Mouse (Mus musculus) lung, postnatal 36 days (tissue): Measurements from ENCODE around the gene Fus.
"Not testable (repeated sequence)": the region's sequence is repeated elsewhere in the genome, so short reads cannot be mapped to it uniquely, and the experiment has no call there.

Experiments
- DNase-seq: peaks from one replicate; pipeline ENCODE4 v3.0.0; 2022; ENCODE audit warnings: mixed read lengths

The Fus gene

GRCm38 (mm10) chr7:127967004-127967921, at the start of gene Fus:
Gene Fus, plus strand, starts transcription at chr7:127967457.
- peak; percentile 95 for DNase-seq

GRCm38 (mm10) chr7:127918203-127918602, 49.1 kb upstream of the Fus start:
- DNase-seq: peak; percentile 86

GRCm38 (mm10) chr7:127919290-127919689, 48.0 kb upstream of the Fus start:
- DNase-seq: peak; percentile 55

- peak; percentile 76 for DNase-seq
These were observed 45.7 kb upstream of the Fus start for GRCm38 (mm10) chr7:127921516-127921915.

- DNase-seq: peak; percentile 39
These were observed 44.6 kb upstream of the Fus start for GRCm38 (mm10) chr7:127922451-127923275.

- no peak for DNase-seq
These were observed 43.5 kb upstream of the Fus start for GRCm38 (mm10) chr7:127923714-127924113.

- DNase-seq: peak; percentile 87
These were observed 42.0 kb upstream of the Fus start for GRCm38 (mm10) chr7:127925252-127925651.

- no peak for DNase-seq
These were observed 41.2 kb upstream of the Fus start for GRCm38 (mm10) chr7:127926066-127926465.

- no peak for DNase-seq
These were observed 40.4 kb upstream of the Fus start for GRCm38 (mm10) chr7:127926846-127927245.

- DNase-seq: no peak
These were observed 39.5 kb upstream of the Fus start for GRCm38 (mm10) chr7:127927726-127928125.

GRCm38 (mm10) chr7:127928596-127928995, 38.7 kb upstream of the Fus start:
- DNase-seq: peak; percentile 51

- DNase-seq: peak; percentile 93
These were observed 37.3 kb upstream of the Fus start, which contains the start of gene Prss8 for GRCm38 (mm10) chr7:127929923-127930322. Gene Prss8, minus strand, starts transcription at chr7:127930104.

GRCm38 (mm10) chr7:127930636-127931035, 36.6 kb upstream of the Fus start:
- no peak for DNase-seq

- peak; percentile 84 for DNase-seq
These were observed 35.7 kb upstream of the Fus start for GRCm38 (mm10) chr7:127931351-127932135.

GRCm38 (mm10) chr7:127932273-127933031, 34.8 kb upstream of the Fus start:
- DNase-seq: peak; percentile 84

GRCm38 (mm10) chr7:127934075-127934474, 33.2 kb upstream of the Fus start:
- no peak for DNase-seq

GRCm38 (mm10) chr7:127935028-127935722, 32.1 kb upstream of the Fus start:
- DNase-seq: peak; percentile 97

GRCm38 (mm10) chr7:127935748-127936159, 31.5 kb upstream of the Fus start:
- no peak for DNase-seq

GRCm38 (mm10) chr7:127936216-127936884, 30.9 kb upstream of the Fus start:
- DNase-seq: no peak

GRCm38 (mm10) chr7:127942097-127942496, 25.2 kb upstream of the Fus start:
- not testable (repeated sequence) for DNase-seq

GRCm38 (mm10) chr7:127944614-127945013, 22.6 kb upstream of the Fus start:
- no peak for DNase-seq
